Mouse (Mus musculus): ENCODE data around the gene Cabp2.

Gene Cabp2

DNA sequence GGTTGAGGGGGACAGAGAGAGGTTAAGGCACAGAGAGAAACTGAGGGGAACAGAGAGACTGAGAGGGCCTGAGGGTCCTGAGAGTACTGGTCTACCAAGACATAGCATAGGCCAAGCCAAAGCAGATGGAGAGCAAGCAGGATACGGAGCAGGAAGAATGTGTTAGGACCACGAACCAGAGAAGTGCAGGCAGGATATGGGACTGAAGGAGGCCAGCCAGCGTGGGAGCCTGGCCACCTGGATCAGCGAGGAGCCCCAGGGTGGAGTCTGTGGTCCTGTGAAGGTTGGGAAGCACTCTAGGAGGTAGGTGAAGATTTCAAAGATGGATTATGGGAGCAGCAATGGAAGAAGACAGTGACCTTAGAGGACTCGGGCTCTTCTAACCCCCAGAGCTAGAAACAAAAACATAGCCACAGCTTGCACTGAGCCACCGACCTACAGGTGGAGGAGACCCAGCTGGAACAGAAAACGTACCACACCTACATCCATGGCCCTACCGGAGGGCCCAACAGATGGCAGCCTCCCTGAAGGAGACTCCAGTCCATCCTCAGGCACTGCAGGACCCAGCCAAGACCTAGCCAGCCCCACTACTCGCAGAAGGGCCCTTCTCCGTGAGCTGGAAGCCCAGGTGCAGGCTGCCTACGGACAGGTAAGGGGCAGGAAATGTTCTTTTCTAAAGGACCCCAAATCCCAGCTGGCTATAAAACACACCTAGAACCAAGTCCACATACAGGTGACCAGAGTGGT is 1.0 kb downstream of the Cabp2 start:
- DNase-seq (ENCODE audit: low spot score in 2 of 2), result peak in 1 of 2 experiments; percentile 14

- peak in 1 of 2 experiments; percentile 17 for DNase-seq (ENCODE audit: low spot score in 2 of 2)
These were observed 1.9 kb downstream of the Cabp2 start for GRCm38 (mm10) chr19:4083316-4083715.

- peak in 1 of 2 experiments; percentile 14 for DNase-seq (ENCODE audit: low spot score in 2 of 2)
These were observed 2.4 kb downstream of the Cabp2 start for GRCm38 (mm10) chr19:4083826-4084225.

DNA sequence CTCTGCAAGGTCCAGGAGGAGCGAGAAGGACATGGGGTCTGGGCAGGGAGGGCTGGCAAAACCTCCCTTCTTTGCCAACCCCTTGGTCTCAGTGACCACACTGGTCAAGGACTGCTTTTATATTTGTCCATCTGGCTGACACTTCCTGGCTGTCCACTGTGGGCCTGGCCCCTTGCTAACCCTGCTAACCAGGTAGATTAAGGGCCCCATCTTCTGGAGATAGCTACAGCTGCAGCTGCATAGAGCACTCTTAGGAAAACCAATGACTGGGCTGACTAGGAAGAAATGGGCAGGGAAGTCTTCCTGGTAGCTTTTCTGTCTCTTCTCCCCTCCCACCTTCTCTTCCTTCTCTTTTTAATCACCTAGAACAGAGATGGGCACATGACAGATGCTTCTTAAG is 3.6 kb downstream of the Cabp2 start:
- DNase-seq (ENCODE audit: low spot score in 2 of 2), result peak in 1 of 2 experiments; percentile 6

GRCm38 (mm10) chr19:4086156-4086555 is 4.8 kb downstream of the Cabp2 start:
- peak in 1 of 2 experiments; percentile 17 for DNase-seq (ENCODE audit: low spot score in 2 of 2)

- DNase-seq (ENCODE audit: low spot score in 2 of 2), result peak in 1 of 2 experiments; percentile 12
These were observed 5.7 kb downstream of the Cabp2 start for GRCm38 (mm10) chr19:4087090-4087489.

DNA sequence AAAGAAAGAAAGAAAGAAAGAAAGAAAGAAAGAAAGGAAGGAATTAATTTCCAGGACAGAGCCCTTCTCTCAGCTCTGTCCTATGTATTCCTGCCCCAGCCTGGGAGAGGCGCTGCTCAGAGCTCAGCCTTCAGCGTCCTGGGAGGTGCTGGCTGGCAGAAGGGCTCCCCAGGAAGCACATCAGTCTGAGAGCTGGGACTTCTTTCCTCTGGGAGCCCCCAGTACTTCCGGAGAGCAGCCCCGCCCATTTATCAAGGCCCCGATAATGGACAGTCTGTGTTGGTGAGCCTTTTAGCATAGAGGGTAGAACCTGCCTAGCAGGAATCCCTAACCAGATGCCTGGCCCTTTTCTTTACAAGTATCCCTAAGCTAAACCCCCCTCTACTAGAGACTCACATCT is 6.8 kb downstream of the Cabp2 start:
- DNase-seq (ENCODE audit: low spot score in 2 of 2), result peak in 1 of 2 experiments; percentile 14

DNA sequence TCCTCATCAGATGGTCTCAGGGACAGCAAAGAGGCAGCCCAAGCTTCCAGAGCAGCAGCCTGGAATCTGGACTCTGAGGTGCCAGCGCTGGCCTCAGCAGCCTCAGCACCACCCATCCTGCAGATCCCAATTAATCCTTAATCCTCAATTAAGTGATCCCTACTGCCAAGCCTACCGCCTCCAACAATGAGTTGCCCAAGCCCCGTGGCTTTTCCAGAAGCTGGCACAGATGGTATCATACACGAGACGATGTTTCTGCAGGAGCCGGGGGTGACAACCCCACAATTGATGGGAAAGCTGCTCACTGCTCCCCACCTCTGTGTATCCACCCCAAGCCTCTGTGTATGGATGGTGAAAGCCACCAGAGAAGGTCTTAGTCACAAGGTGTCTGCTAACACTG is 7.8 kb downstream of the Cabp2 start:
- no peak for DNase-seq (ENCODE audit: low spot score in 2 of 2)

- no peak for DNase-seq (ENCODE audit: low spot score in 2 of 2)
These were observed 9.1 kb downstream of the Cabp2 start for GRCm38 (mm10) chr19:4090446-4090845.

GRCm38 (mm10) chr19:4091383-4091782 is 10.0 kb downstream of the Cabp2 start:
- no peak for DNase-seq (ENCODE audit: low spot score in 2 of 2)

GRCm38 (mm10) chr19:4092750-4093149 is 11.4 kb downstream of the Cabp2 start:
- DNase-seq (ENCODE audit: low spot score in 2 of 2), result no peak

- DNase-seq (ENCODE audit: low spot score in 2 of 2), result no peak
These were observed 12.4 kb downstream of the Cabp2 start for GRCm38 (mm10) chr19:4093772-4094171.

GRCm38 (mm10) chr19:4094348-4094747 is 13.0 kb downstream of the Cabp2 start:
- DNase-seq (ENCODE audit: low spot score in 2 of 2), result no peak

GRCm38 (mm10) chr19:4094774-4095303 is 13.5 kb downstream of the Cabp2 start:
- no peak for DNase-seq (ENCODE audit: low spot score in 2 of 2)

GRCm38 (mm10) chr19:4095802-4096201 is 14.4 kb downstream of the Cabp2 start:
- DNase-seq (ENCODE audit: low spot score in 2 of 2), result no peak

- peak; percentile 99 to 100 for DNase-seq (ENCODE audit: low spot score in 2 of 2)
These were observed 15.5 kb downstream of the Cabp2 start, which contains the start of gene Cdk2ap2 for GRCm38 (mm10) chr19:4096642-4097440. Gene Cdk2ap2, plus strand, starts transcription at chr19:4097182.

DNA sequence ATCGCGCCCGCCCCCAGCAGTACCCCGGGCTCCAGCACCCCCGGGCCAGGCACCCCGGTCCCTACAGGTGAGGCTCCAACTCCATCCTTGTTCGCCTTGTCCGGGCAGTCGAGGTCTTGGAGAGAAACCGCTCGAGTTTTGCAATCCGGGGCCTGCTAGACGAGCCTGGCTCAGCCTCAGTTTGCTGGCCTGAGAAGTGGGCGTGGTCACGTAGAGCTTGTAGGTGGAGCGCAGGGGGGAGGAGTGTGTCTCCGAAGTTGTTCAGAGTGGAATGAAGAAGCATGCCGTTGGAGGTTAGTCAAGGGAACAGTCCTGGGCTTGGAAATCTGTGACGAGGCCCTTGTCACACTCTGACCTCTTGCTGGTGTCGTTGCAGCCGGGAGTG is 16.1 kb downstream of the Cabp2 start:
- DNase-seq (ENCODE audit: low spot score in 2 of 2), result no peak

DNA sequence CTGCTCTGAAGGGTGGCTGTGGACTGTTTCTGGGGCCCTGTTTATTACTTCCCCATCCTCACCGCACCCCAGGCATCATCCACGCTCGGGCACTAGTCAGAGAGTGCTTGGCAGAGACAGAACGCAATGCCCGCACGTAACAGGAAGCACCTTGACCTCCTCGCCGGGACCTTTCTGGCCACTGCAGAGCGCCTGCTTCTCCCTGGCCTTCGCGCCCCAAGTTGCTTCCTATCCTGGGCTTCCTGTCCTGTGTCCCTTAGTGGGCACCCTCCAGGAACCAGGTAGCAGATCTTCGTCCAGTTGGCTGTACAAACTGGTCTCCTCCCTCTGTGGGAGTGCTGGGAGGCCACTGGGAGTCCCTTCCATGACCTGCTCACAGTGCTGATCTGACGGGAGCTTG is 17.0 kb downstream of the Cabp2 start:
- DNase-seq (ENCODE audit: low spot score in 2 of 2), result no peak

DNA sequence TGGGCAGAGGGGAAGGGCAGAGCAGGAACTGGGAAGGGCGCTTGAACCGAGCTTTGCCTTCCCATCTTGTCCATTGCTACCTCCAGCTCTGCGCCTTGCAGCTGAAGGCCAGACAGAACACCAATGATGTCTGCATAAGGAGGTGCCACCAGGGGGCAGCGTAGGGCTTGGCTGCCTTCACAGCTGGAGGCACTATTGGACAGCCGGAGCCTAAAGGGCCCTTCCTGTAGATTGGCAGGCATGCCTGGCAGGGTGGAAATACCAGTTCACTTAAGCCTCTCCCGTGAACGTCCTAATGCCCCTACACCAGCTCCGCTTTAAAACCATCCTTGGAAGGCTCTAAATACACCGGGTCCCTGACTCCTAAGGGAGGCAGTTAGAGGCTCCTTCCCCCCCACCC is 17.7 kb downstream of the Cabp2 start:
- peak; percentile 87 to 88 for DNase-seq (ENCODE audit: low spot score in 2 of 2)

- DNase-seq (ENCODE audit: low spot score in 2 of 2), result peak in 1 of 2 experiments; percentile 30
These were observed 18.7 kb downstream of the Cabp2 start, which contains the start of gene Pitpnm1 for GRCm38 (mm10) chr19:4099837-4100717. Gene Pitpnm1, plus strand, starts transcription at chr19:4099998.

DNA sequence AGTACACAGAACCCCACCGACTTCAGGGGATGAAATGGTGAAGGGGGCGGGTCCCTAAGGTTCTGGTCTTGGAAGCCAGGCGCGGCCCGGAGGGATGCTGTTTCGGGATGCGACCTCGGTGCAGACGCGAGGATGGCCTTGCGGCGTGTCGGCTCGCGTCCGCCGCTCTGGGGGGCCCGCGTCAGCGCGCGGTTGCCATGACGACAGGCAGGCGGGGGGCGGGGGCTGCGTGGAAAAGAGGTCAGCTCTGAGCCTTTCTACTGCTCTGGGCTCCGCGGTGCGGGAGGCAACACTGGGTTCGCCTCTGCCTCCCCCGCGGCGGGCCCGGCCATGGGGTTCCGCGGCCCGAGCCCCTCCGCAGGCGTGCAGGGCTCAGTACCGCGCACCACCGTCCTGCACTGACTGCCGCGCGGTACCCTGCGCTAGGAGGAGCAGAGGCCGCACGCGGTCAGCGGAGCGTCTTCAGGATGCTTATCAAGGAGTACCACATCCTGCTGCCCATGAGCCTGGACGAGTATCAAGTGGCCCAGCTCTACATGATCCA is 19.4 kb downstream of the Cabp2 start:
- DNase-seq (ENCODE audit: low spot score in 2 of 2), result peak in 1 of 2 experiments; percentile 70

Data from cerebellum, postnatal 4 days (tissue).